Mouse (Mus musculus) testis, adult 2 months (tissue): ENCODE measurements around the gene Gsg1l.

Source experiments
- CTCF ChIP-seq: fragments of 200-500 bp; IDR thresholded peaks from 2 replicates; pipeline ENCODE4 v1.5.1; 2012; ENCODE audit warnings: low read depth, mild to moderate bottlenecking, inconsistent platforms, low read length, moderate library complexity; ENCODE audit not compliant: control insufficient read depth, insufficient read depth, insufficient replicate concordance
- POLR2A ChIP-seq: fragments of 200-500 bp; IDR thresholded peaks from 2 replicates; pipeline ENCODE4 v1.6.1; 2012; ENCODE audit warnings: low read depth, mild to moderate bottlenecking, inconsistent platforms, low read length, moderate library complexity; ENCODE audit not compliant: control insufficient read depth

GRCm38 (mm10) chr7:126094738-126095137, 12.5 kb upstream of the Gsg1l start:
- no peak for TF ChIP-seq CTCF
- TF ChIP-seq POLR2A: no peak
